Mouse (Mus musculus) heart, adult 11 months (tissue): ENCODE data around the gene Dgki.

Source experiments
- DNase-seq: peaks from one replicate; pipeline ENCODE4 v3.0.0; 2022

Gene Dgki

DNA sequence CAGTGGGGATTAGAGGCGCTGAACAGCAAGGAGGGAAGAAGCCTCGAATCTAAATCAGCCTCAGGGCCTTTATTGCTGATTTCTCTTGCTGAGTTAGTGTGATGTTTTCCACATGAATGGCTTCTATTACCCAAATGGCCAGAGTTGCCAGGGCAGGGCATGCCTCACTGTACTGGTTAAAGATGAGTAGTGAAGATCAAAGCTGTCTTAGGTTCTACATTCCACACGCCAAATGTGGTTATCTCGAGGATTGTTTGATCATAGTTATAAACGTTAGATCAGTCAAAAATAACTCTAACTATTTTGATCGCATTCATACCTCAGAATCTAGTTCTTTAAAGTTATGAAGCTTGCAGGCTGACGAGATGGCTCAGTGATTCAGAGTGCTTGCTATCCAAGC, 59.8 kb downstream of the Dgki start:
- DNase-seq, result peak; percentile 60

- peak; percentile 80 for DNase-seq
Measured at GRCm38 (mm10) chr6:37236893-37237292, 63.1 kb downstream of the Dgki start.

- peak; percentile 68 for DNase-seq
Measured at GRCm38 (mm10) chr6:37231148-37231547, 68.8 kb downstream of the Dgki start.

- peak; percentile 83 for DNase-seq
Measured at GRCm38 (mm10) chr6:37222947-37223510, 77.0 kb downstream of the Dgki start.

DNA sequence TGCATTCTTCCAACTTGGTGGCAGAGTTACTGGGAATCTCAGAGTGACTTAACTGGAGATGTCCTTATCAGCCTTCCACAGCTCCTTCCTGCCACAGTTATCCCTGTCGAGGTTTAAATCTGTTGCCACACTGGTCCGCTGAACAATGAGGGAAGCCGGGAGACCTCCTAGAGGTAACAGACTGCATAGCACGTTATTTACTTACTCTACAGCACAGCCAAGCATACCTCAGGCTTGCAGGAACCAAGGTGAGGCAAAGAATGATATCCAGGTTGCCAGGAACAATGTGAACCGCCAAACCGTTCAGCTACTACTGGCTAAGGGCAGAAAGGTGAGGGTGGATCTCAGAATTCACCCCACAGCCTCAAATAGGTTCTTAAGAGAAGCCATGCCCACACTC, 78.0 kb downstream of the Dgki start:
- DNase-seq, result peak; percentile 61

DNA sequence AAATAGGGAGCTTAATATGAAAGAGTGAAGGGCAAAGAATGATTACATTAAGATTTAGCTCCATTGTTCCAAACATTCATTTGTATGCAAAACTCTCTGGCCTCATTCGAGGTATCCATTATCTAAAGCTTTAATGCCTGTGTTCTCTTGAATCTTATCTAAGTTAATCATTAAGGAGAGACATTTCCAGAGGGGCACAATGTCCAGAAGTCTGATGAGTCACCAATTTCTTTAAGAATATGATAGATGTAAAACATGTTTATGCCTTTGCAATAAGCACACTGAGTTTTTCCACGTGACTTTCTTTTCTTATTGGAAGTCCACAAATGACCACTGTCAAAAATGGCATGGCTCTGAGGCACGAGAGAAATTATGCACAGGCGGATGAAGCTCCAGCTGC, 80.9 kb downstream of the Dgki start:
- DNase-seq, result no peak

GRCm38 (mm10) chr6:37216342-37216763, 83.6 kb downstream of the Dgki start:
- DNase-seq, result peak; percentile 92

GRCm38 (mm10) chr6:37215655-37216054, 84.3 kb downstream of the Dgki start:
- peak; percentile 75 for DNase-seq

DNA sequence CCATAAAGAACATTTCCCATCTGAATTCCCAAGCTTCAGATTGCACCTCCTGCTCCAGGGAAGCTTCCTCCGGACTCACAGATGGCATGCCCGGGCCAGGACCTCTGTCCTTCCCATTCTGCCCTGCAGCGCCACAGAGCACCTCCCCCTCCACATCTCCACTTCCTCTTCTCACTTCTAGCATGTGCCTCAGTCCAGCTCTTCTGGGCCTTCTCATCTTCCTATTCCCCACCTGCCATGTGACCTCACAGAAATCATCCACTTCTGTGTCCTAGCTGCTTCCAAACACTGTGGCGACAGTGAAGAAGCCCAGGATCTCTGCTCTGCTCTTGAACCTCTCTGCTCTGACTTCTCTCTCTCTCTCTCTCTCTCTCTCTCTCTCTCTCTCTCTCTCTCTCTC, 87.1 kb downstream of the Dgki start:
- peak; percentile 95 for DNase-seq

GRCm38 (mm10) chr6:37211545-37212247, 88.3 kb downstream of the Dgki start:
- peak; percentile 61 for DNase-seq

- DNase-seq, result peak; percentile 74
Measured at GRCm38 (mm10) chr6:37202901-37203300, 97.1 kb downstream of the Dgki start.

GRCm38 (mm10) chr6:37200840-37201239, 99.1 kb downstream of the Dgki start:
- DNase-seq, result no peak

DNA sequence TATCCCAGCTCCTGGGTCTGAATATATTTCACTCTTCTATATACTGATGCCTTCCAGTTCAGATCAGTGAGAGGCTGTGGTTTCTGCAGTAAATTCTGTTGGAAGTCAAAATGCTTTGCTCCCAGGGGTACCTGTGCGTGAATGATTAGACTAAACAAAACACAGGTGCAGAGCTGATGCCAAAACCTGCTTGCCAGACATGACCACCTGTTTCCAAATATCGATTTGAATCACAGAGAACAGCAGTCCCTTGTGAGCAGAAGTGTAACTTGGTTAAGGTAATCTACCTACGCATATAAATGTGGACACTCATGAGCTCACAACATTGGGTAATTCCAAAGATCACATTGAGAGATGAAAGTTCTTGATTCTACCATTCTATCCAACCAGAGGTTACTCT, 100.5 kb downstream of the Dgki start:
- DNase-seq, result no peak

- no peak for DNase-seq
Measured at GRCm38 (mm10) chr6:37197745-37198144, 102.2 kb downstream of the Dgki start.

- DNase-seq, result peak; percentile 90
Measured at GRCm38 (mm10) chr6:37196870-37197269, 103.1 kb downstream of the Dgki start.

DNA sequence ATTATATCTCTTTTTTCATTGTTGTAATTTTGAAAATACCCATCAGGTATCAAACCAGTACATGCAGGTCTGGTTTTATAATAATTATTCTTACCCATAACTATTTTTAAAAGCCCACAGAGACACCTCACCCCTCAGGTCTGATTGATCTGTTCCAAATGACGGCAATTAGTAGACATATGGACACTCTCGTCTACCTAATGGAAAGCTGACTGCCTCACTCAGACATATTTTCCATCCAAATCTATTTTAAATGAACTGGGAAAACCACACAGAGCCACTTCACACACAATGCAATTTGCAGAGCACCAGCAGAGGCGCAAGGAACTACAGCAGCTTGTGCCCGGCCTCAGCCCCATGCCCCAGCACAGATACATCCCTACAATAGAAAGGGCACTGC, 104.2 kb downstream of the Dgki start:
- DNase-seq, result no peak

GRCm38 (mm10) chr6:37181961-37182360, 118.0 kb downstream of the Dgki start:
- no peak for DNase-seq

DNA sequence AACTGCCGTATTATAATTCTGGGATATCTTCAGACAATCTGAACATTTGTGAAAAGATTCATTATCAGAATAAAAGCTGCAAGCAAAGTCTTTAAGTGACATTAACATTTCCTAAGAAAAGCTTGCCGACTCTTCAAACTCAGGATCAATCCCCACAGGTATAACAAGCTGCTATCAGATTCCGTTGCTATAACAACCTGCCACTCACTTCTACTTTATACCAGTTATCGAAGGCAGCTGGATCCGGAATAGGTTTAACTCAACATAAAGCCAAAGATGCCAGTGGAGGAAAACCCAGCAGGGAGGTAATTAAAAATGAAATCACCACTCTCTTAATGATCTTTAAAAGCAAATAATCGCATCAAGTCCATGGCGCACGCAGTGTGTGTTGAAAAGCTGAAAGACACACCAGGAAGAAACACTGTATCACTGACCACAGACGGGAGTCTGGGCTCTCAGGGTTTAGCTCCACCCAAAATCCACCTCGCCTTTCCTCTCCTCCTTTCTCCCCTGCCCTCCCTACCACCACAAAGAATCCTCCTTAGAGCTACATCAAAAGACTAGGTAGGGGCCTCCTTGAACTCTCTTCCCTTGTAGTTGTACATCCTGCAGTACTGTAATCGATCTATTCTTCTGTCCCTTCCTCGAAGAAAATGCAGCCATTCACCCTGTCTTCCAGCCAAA, 128.7 kb downstream of the Dgki start:
- peak; percentile 35 for DNase-seq

DNA sequence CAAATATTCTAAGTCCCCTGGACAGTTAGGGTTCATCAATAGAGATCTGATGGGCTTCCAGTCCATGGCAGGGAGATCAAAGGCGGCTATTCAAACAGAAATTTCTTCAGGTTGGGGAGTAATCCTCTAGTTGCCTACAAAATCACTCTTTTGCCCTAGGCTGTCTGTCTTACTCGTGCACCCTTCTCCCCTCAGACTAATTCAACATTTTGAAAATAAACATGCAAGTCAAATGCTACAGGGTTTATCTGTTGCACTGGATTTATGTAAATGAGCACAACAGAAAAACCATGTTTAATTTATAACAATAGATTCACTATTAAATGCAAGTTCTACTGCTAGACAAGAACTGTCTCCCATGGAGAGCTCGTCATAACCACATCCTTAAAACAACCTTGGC, 141.1 kb downstream of the Dgki start:
- no peak for DNase-seq

GRCm38 (mm10) chr6:37154051-37154450, 145.9 kb downstream of the Dgki start:
- DNase-seq, result peak; percentile 4

GRCm38 (mm10) chr6:37150483-37150882, 149.5 kb downstream of the Dgki start:
- DNase-seq, result no peak

DNA sequence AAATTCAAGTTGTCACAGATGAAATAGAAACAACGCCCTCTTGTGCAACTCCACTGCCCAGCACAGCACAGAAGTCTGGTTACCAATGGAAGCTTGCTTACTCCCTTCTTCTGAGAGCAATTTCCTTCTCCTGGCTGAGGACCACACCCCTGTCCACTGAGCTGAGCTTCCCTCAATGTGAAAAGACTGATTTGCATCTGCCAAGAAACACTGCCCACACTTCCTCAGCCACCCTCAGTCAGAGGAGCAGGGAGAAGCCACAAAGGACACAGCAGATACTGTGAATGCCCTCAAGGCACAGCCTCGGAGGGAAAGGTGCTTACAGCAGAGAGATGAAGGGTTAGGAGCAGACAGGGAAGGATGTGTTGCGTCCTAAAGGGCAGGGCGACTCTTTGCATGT, 149.9 kb downstream of the Dgki start:
- DNase-seq, result peak; percentile 85

- peak; percentile 72 for DNase-seq
Measured at GRCm38 (mm10) chr6:37149196-37149595, 150.8 kb downstream of the Dgki start.

DNA sequence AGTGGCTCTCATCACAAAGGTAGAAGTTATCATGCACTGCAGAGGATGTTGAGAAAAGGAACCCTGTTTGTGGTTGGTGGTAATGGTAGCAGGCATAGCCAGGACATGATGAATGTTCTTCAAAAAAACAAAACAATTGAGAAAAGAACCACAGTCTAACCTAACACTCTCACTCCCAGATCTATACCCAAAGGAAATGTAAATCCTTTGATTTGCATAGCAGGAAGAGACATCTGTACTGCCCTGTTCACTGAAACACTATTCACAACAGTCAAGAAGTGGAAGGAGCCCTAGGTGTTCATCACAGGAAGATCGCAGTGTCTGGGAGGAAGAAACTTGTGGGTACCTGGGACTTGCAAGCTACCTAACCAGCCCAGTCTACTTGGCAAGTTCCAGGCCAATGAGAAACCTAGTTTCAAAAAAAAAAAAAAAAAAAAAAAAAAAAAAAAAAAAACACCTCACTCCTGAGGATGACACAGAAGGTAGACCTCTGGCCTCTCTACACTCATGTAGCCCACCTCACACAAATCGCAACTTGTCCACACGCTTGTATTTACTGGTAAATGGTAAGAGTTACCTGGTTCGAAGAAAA, 152.5 kb downstream of the Dgki start:
- DNase-seq, result peak; percentile 6
